Mouse (Mus musculus): ENCODE results near the gene Sgta. TPM values are rescaled to one million over a fixed set of nuclear protein-coding genes. Genes with fewer than 3 reads are reported as not detected.

Gene Sgta
- total and polyA plus RNA-seq, 2 experiments from 2014 or later = 215 to 326 TPM

DNA sequence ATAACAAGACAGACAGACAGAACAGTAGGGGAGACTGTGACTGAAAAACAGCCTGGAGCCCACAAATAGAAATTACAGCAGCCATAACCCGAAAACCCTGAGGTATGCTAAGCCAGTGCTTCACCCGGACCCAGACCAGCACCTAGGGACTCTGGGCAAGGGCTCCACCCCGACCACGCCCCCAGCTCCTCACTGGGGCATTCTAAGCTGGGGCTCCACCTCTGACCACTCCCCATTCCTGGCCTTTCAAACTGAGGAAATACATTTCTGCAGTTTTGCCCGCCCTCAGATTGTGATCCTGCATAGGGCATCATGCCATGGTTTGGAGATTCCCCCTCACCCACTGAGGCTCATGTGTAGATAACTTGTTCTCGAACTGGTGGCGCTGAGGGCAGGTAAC is 52.7 kb downstream of the Sgta start:
- no peaks in the 10 kb centered on the region for H3K9me3 ChIP-seq (ENCODE audit: low read length)
- no peak overlapping the region for H3K9ac ChIP-seq
- DNase-seq = no peak
- no peak overlapping the region for H3K27ac ChIP-seq (ENCODE audit: low read depth, low read length)
- no peak for ATAC-seq
- no peaks in the 10 kb centered on the region for H3K36me3 ChIP-seq (ENCODE audit: insufficient read depth)
- no peak overlapping the region for H3K4me2 ChIP-seq (ENCODE audit: low read depth)
- no peak overlapping the region for H3K4me3 ChIP-seq (ENCODE audit: low read depth, low read length)
- 38% methylated on average over 7 of the region's 7 CpGs for WGBS
- TF ChIP-seq CTCF (IDR thresholded peaks at IDR 0.05; ENCODE audit: low read depth) = no peak
- H3K4me1 ChIP-seq (ENCODE audit: insufficient read depth) = 0 out of 2 replicates have a peak, but pooled peaks cover 7% of the 10 kb centered on the region
- H3K27me3 ChIP-seq (ENCODE audit: insufficient read depth, low read length) = no peaks in the 10 kb centered on the region

GRCm38 (mm10) chr10:81006005-81006677 is 53.8 kb downstream of the Sgta start:
- Histone ChIP-seq H3K4me3 (ENCODE audit: low read depth, low read length) (no peak overlapping the region), H3K27me3 (ENCODE audit: insufficient read depth, low read length) (no peaks in the 10 kb centered on the region), H3K4me1 (ENCODE audit: insufficient read depth) (peaks cover 14% of the 10 kb centered on the region), H3K9me3 (ENCODE audit: low read length) (no peaks in the 10 kb centered on the region), H3K27ac (ENCODE audit: low read depth, low read length) (no peak overlapping the region), H3K36me3 (ENCODE audit: insufficient read depth) (no peaks in the 10 kb centered on the region), H3K4me2 (ENCODE audit: low read depth) (no peak overlapping the region), H3K9ac (no peak overlapping the region)
- ATAC-seq = peak; percentile 69
- TF ChIP-seq CTCF (IDR thresholded peaks at IDR 0.05; ENCODE audit: low read depth) = no peak
- WGBS = 86% methylated on average over 7 of the region's 7 CpGs
- peak; percentile 22 for DNase-seq

DNA sequence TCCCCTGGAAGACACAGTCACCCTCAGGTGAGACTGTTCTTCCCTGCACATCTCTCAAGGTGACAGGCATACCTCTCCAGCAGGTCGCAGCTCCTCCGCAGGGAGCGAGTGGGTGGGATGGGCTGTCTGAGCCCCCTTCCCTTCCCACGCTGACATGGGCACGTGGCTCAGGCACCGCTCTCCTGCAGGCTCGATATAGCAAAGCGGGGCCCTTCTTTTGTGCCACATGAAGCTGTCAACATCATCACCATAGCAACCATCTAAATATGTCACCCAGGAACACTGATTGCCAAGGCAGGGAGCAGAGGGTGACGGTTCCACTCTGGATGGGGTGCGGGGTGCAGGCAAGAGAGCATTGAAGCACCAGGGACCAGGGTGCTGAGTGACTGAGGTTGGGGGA is 58.8 kb downstream of the Sgta start:
- H3K4me1 ChIP-seq (ENCODE audit: insufficient read depth) = peaks cover 26% of the 10 kb centered on the region
- 22% methylated on average over 10 of the region's 10 CpGs for WGBS
- peak; percentile 76 for DNase-seq
- H3K9ac ChIP-seq = peak overlapping the region; percentile 23
- no peaks in the 10 kb centered on the region for H3K36me3 ChIP-seq (ENCODE audit: insufficient read depth)
- peak overlapping the region; percentile 75 for H3K27ac ChIP-seq (ENCODE audit: low read depth, low read length)
- H3K4me2 ChIP-seq (ENCODE audit: low read depth) = peak overlapping the region; percentile 36
- peak; percentile 76 for ATAC-seq
- H3K4me3 ChIP-seq (ENCODE audit: low read depth, low read length) = no peak overlapping the region
- TF ChIP-seq CTCF (IDR thresholded peaks at IDR 0.05; ENCODE audit: low read depth) = no peak
- no peaks in the 10 kb centered on the region for H3K27me3 ChIP-seq (ENCODE audit: insufficient read depth, low read length)
- H3K9me3 ChIP-seq (ENCODE audit: low read length) = no peaks in the 10 kb centered on the region

DNA sequence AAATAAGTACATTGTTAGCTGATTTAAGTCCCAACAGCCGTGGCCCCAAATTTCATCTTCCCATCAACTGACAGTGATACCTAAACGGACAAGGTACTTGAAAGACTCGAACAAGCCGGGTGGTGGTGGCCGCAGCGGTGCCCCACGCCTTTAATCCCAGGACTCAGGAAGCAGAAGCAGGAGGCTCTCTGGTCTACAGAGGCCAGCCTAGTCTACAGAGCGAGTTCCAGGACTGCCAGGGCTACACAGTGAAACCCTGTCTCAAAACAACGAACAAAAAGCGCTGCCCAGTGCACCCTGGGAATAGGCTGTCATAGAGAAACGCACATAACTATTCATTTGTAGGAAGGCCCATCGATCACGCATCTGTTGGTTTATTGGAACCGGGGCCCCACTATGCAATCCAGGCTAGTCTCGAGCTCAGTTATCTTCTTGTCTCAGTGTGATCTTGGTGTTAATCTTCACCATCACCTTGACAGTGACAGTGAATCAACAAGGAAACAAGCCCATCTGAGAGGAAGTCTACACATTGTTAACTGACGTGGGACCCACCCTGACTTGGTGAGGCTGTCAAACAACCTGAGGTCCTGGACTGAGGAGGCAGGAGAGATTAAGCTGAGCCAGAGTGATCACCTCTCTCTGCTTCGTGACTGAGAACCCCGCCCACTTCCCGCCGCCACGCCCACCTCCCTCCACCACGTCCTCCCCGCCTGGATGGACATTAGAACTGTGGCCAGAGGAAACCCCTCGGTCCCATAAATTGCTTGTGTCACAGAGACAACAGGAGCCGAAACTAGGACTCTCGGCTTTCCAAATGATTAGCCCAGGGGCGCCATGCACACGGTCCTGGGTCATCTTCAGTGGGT is 59.6 kb downstream of the Sgta start:
- ATAC-seq = no peak
- peaks cover 26% of the 10 kb centered on the region for H3K4me1 ChIP-seq (ENCODE audit: insufficient read depth)
- peak; percentile 11 for DNase-seq
- no peaks in the 10 kb centered on the region for H3K36me3 ChIP-seq (ENCODE audit: insufficient read depth)
- H3K4me2 ChIP-seq (ENCODE audit: low read depth) = peak overlapping the region; percentile 36
- TF ChIP-seq CTCF (IDR thresholded peaks at IDR 0.05; ENCODE audit: low read depth) = no peak
- no peaks in the 10 kb centered on the region for H3K9me3 ChIP-seq (ENCODE audit: low read length)
- H3K27me3 ChIP-seq (ENCODE audit: insufficient read depth, low read length) = no peaks in the 10 kb centered on the region
- WGBS = 49% methylated on average over 28 of the region's 28 CpGs
- H3K9ac ChIP-seq = peak overlapping the region; percentile 23
- peak overlapping the region; percentile 75 for H3K27ac ChIP-seq (ENCODE audit: low read depth, low read length)
- H3K4me3 ChIP-seq (ENCODE audit: low read depth, low read length) = no peak overlapping the region

DNA sequence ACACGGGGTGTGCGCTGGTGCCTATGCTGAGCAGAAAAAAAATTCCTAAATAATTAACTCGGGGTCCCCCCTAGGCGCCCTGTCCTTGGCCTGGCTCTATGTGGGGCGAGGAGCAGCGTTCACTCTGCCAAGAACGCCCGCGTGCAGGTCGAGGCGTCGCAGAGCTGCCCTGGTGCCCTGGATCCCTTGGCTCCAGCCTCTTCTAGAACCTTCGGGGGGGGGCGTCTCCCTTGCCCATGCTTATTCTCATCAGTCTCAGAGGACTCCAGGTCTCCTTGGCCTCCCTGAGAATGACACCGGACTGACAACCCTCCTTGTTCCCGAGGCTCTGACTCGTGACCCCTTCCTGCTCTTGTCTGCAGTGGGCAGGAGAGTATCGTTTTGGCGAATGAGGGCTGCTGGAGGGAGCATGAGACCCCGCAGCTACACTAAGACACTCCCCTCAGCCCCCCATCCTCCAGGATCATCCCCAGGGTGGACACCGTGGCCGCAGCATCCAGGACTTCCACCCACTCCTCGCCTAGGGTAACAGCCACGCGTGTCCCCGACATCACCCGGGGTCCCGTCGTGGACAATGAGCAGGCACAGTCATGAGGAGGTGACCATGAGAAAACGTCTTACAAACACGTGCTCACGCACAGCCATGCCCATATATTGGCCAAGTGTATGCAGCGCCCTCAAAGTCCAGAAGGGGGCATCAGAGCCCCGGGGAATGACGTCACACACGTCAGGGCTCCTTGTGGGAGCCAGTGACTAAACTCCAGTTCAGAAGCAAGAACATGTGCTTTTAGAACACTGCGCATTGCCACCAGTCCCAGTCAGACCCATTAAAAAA is 60.4 kb downstream of the Sgta start:
- 28% methylated on average over 37 of the region's 37 CpGs for WGBS
- Histone ChIP-seq H3K27me3 (ENCODE audit: insufficient read depth, low read length) (no peaks in the 10 kb centered on the region), H3K36me3 (ENCODE audit: insufficient read depth) (no peaks in the 10 kb centered on the region), H3K9me3 (ENCODE audit: low read length) (no peaks in the 10 kb centered on the region), H3K4me1 (ENCODE audit: insufficient read depth) (peaks cover 26% of the 10 kb centered on the region), H3K27ac (ENCODE audit: low read depth, low read length) (no peak overlapping the region), H3K4me3 (ENCODE audit: low read depth, low read length) (peak overlapping the region; percentile 2; the same call in 1 of the 2 replicates), H3K9ac (peak overlapping the region; percentile 29), H3K4me2 (ENCODE audit: low read depth) (peak overlapping the region; percentile 44)
- DNase-seq = peak; percentile 95
- peak; percentile 92 for TF ChIP-seq CTCF (IDR thresholded peaks at IDR 0.05; ENCODE audit: low read depth)
- peak; percentile 85 for ATAC-seq

DNA sequence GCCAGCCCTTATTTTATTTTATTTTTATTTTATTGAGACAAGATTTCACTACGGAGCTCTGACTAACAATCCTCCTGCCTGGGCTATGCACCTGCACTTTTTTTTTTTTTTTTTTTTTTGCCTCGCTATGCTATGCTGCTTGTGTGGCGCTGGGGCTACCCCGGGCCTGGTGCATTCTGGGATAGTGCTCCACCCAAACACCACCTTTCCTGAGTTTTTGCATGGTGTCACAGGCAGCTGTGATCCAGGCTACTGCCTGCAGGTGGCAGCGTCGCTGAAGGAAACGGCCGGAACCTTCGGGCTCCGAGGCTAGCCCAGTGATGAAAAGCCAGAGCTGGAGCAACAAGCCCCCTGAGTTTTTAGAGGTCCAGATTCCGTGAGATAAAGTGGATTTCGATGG is 61.2 kb downstream of the Sgta start:
- Histone ChIP-seq H3K27me3 (ENCODE audit: insufficient read depth, low read length) (no peaks in the 10 kb centered on the region), H3K4me2 (ENCODE audit: low read depth) (no peak overlapping the region), H3K36me3 (ENCODE audit: insufficient read depth) (no peaks in the 10 kb centered on the region), H3K4me1 (ENCODE audit: insufficient read depth) (peaks cover 26% of the 10 kb centered on the region), H3K9ac (no peak overlapping the region), H3K4me3 (ENCODE audit: low read depth, low read length) (no peak overlapping the region), H3K9me3 (ENCODE audit: low read length) (no peaks in the 10 kb centered on the region), H3K27ac (ENCODE audit: low read depth, low read length) (no peak overlapping the region)
- DNase-seq (peak; percentile 74), ATAC-seq (no peak)
- peak; percentile 75 for TF ChIP-seq CTCF (IDR thresholded peaks at IDR 0.05; ENCODE audit: low read depth)
- WGBS = 15% methylated on average over 12 of the region's 12 CpGs

All from forebrain, postnatal 0 days (tissue).